Mouse (Mus musculus): Measurements from ENCODE around the gene Inpp5f. TPM values are rescaled to one million over a fixed set of nuclear protein-coding genes. Genes with fewer than 3 reads are reported as not detected.
"Not testable (repeated sequence)": the region's sequence is repeated elsewhere in the genome, so short reads cannot be mapped to it uniquely, and the experiment has no call there.

Inpp5f gene
- total RNA-seq, 2 experiments from 2014 or later, result 31.2 to 41.9 TPM

DNA sequence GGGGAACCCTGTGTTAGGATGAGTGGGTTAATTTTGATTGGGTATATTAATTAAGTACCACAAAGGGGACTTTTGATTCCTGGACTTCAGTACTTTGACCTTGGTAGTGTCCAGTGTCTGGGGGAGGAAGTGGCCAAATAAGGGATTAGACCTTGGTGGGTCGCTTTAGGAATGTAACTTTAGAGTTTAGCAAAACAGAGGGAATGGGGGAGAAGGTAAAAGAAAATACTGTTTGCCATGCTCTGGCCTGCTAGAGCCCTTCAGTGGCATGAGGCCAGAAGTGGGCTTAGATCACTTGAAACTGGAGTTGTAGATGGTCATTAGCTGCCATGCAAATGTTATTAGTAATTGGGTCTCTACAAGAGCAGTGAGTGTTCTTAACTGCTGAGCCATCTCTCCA lies 45.8 kb downstream of the Inpp5f start:
- DNase-seq (ENCODE audit: low spot score in 2 of 2), result no peak

DNA sequence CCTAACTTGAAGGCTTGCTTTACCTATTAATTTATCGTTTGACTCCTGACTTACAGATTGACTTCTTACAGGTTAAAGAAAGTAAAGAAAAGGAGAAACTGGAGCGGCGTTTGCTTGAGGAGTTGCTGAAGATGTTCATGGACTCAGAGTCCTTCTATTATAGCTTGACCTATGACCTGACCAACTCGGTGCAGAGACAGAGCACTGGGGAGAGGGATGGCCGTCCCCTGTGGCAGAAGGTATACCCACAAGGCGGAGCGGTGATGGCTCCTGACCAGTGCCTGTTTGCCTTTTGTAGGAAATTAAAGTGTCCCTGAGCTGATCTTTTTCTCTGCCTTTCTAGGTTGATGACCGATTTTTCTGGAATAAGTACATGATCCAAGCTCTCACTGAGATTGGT lies 52.8 kb downstream of the Inpp5f start:
- DNase-seq (ENCODE audit: low spot score in 2 of 2), result no peak

DNA sequence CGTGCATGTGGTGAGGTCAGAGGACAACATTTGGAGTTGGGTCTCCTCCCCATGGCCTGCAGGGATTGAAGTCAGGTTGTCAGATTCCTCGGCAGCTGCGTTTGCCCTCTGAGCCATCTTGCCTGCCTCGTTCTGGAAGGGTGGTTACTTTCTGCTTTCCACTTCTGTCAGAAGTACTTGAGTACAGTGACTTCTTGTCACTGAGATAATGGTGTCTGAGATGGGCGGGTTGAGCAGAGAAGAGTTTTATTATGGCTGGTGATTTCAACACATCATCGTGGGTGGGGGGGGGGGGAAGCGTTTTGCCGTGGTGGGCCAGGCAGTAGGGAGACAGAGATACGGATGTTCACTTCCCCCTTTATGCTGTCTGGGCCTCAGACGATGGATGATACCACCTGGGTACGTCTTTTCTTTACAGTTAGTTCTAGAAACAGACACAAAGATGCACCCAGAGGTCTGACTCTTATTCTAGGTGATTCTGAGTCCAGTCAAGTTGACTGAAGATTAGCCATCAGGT lies 53.8 kb downstream of the Inpp5f start:
- no peak for DNase-seq (ENCODE audit: low spot score in 2 of 2)

GRCm38 (mm10) chr7:128667788-128668187 lies 56.7 kb downstream of the Inpp5f start:
- DNase-seq (ENCODE audit: low spot score in 2 of 2), result no peak

DNA sequence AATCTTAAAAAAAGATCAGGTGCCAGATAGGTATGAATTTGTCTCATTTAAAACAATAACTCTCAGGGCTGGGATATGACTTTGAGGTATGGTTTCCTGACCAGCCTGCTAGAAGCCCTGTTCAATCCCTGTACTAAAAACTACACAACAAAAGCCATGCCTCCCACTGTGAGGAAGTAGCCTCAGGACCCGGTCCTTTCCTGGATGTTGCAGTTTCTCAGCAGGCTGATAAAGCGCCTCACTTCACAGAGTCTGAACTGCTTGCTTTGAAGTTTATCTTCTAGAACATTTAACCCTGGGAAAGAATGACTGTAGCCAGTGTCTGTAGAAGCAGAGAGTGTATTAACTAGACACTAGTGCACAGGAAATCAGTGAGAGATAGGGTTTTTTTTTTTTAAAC lies 57.7 kb downstream of the Inpp5f start:
- DNase-seq (ENCODE audit: low spot score in 2 of 2), result no peak

GRCm38 (mm10) chr7:128671952-128672351 lies 60.8 kb downstream of the Inpp5f start:
- no peak for DNase-seq (ENCODE audit: low spot score in 2 of 2)

DNA sequence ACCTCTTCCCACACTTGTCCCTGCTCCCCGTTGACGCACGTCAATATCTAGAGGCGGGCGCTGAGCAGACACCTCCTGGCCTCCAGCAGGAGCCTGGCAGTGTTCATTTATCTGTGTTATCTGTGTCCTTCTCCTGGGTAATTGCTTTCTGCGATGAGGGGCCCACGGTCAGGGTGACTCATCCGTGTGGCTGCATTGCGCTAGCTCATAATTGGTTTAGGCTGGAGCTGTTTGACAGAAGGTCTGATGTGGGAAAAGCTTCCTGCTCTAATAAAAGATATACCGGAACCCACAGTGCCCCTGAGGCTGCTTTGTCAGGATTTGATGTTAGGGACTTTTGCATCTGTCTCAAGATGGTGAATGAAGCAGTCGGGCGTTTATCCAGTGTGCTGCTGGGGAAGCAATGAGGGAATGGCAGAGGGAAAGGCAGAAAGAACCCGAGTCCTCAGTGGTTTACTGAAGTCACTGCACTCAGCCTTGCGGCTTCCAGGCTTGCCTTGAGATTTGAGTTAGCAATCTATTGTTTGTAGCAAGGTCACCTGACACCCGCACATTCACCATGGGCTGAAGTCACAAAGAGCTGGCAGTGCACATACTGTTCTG lies 61.4 kb downstream of the Inpp5f start:
- DNase-seq (ENCODE audit: low spot score in 2 of 2), result peak; percentile 10 to 36

DNA sequence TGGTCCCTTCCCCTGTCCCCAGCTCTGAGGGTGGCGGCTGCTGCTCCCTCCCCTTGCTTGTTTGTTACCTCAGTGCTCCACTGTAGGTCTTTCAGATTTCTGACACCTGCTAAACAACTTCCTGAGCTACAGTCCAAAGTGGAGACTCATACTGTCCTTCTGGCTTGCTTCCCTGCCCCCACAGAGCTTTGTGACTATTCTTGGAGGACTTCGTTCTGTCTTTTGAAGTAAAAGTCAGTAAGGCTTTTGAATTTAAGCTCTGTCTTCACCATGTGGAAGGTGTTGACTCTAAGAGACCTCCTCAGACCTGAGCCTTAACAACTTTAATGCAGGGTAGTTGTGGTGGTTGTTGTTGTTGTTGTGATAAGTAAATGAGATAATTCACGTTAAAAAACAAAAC lies 67.4 kb downstream of the Inpp5f start:
- DNase-seq (ENCODE audit: low spot score in 2 of 2), result no peak

DNA sequence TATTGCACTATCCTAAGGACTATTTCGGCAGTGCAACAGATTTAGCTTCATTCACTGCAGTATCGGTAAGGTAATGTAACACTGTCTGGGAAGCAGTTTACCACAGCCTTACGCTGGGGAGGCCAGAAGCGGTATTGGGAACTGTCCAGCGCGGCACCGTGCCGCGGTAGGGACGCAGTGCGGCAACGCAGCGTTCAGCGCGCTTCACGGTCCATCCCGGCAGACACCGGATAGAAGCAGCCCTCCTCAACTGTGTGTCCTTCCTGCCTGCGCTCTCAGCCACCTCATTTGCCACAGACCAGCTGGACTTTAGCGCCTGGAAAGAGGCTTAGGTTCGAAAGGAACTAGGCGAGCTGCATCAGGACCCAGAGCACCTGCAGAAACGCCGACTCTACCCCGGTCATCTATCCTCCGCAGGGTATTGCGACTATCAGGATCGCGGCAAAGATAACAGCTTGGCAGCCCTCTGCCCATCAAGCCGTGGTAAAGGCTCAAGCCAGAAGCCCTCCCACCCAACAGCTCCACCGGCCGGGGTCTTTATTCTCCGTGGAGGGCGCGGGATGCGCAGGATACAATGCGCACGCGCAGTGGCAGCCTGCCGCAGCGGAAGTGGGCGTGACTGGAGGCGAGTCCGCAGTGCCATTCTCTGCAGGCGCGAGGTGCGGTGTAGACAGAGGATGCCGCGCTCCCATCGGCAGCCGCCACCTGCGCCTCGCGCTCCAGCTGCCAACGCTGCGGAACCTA lies 76.9 kb downstream of the Inpp5f start:
- peak; percentile 31 to 46 for DNase-seq (ENCODE audit: low spot score in 2 of 2)

GRCm38 (mm10) chr7:128689347-128689746 lies 78.2 kb downstream of the Inpp5f start:
- DNase-seq (ENCODE audit: low spot score in 2 of 2), result no peak

GRCm38 (mm10) chr7:128690070-128690469 lies 78.9 kb downstream of the Inpp5f start:
- DNase-seq (ENCODE audit: low spot score in 2 of 2), result peak; percentile 70 to 72

- no peak for DNase-seq (ENCODE audit: low spot score in 2 of 2)
These were observed 79.7 kb downstream of the Inpp5f start for GRCm38 (mm10) chr7:128690796-128691195.

GRCm38 (mm10) chr7:128692163-128692562 lies 81.0 kb downstream of the Inpp5f start:
- DNase-seq (ENCODE audit: low spot score in 2 of 2), result no peak

DNA sequence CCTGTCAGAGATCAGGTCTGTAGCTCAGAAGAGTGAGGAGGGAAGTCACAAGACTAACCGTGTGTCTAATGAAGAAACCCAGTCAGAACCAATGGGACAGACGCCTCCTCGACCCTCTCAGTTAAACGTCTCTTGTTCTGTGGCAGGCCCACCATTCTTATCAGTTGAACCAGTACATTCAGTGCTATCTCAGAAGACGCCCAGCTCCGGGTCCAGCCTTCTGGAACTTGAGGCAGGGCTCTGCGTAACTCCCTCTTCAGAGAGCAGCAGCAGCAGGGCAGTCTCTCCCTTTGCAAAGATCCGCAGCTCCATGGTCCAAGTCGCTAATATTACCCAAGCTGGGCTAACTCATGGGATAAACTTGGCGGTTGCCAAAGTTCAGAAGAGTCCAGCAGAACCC lies 83.7 kb downstream of the Inpp5f start:
- no peak for DNase-seq (ENCODE audit: low spot score in 2 of 2)

DNA sequence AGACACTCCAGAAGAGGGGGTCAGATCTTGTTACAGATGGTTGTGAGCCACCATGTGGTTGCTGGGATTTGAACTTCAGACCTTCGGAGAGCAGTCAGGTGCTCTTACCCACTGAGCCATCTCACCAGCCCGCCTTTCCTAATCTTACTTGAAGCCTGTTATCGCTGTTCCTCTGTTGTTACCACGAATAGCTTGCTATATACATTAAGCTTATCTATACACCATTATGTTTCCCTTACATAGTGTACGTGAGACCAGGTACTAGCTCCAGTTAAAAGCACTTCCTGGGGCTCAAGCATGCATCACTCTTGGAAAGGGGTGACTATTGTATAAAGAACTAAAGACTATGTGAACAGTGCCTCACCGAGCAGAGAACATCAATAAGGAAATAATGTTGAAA lies 88.8 kb downstream of the Inpp5f start:
- DNase-seq (ENCODE audit: low spot score in 2 of 2), result not testable (repeated sequence)

GRCm38 (mm10) chr7:128705735-128706134 lies 94.6 kb downstream of the Inpp5f start:
- DNase-seq (ENCODE audit: low spot score in 2 of 2), result peak; percentile 15 to 16

- DNase-seq (ENCODE audit: low spot score in 2 of 2), result no peak
These were observed 106.9 kb downstream of the Inpp5f start for GRCm38 (mm10) chr7:128717991-128718390.

GRCm38 (mm10) chr7:128724761-128725160 lies 113.6 kb downstream of the Inpp5f start:
- DNase-seq (ENCODE audit: low spot score in 2 of 2), result peak in 1 of 2 experiments; percentile 28

DNA sequence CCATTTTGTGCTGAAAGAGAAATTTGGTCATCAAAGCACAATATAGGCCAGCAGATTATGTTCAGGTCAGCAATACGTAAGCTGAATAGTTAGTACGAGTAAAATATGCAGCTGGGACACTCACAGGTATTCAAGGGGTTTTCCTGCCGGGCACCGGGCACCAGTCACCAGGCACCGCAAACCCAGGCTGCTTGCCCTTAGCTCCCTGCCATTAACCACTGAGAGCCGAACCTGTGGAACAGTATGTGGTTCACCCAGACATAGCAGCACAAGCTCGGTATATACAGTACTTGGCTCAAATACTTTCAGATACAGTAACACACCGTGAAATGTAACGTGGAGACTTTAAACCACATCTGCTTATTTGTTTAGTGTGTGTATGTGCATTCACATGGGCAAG lies 114.1 kb downstream of the Inpp5f start:
- no peak for DNase-seq (ENCODE audit: low spot score in 2 of 2)

GRCm38 (mm10) chr7:128726999-128727398 lies 115.9 kb downstream of the Inpp5f start:
- no peak for DNase-seq (ENCODE audit: low spot score in 2 of 2)

DNA sequence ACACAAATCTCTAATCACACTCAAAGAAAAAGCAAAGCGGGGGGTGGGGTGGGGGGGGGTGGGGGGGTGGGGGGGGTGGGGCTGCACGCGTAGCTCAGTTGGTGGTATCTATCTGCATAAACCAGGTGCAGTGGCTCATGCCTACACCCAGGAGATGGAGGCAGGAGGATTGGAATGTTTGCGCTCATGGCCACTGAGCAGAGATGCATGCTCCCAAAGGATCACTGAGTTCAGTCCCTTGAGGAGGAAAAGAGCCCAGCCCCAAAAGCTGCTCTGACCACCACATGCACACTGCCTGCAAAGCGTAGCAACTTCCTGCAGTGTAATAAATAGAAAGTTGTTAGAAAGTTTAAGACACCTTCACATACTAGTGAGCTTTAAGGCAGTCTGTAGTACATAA lies 116.6 kb downstream of the Inpp5f start:
- no peak for DNase-seq (ENCODE audit: low spot score in 2 of 2)

DNA sequence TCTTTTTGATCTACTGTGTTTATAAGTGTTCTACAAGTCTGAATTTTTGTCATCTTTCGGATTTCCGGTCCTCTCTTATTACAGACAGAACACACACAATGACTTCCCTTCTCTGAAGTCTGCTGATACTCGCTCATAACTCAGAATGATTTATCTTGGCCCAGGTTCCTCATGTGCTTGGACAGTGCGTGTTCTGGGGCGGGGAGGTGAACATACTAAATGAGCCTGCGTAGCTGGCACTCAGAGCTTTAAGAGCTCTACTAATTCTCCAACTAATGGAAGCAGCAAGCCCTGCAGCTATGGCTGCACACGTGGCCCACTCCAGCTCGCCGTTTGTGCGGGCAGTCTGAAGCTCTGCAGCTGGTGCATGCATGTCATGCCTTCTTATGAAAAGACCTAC lies 117.6 kb downstream of the Inpp5f start:
- DNase-seq (ENCODE audit: low spot score in 2 of 2), result no peak

DNA sequence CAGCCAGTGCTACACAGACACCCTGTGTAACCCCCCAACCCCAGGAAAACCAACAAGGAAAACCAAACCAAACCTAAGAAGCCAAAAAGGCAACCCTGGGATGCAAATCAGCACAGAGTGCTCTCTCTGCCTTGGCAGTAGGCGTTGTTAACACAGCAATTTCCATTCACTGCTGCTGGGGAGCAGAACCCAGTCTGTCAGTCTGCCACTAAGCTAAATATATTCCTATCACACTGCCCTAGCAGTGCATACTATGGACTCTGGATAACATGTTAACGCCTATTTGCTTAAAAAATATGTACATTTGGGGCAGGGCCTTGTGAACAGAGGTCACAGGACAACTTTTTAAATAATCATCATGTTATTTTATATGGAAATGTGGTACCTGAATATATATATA lies 120.5 kb downstream of the Inpp5f start:
- DNase-seq (ENCODE audit: low spot score in 2 of 2), result no peak

All from adrenal gland, postnatal 4 days (tissue).